Mouse (Mus musculus) neural tube, embryonic 11.5 days (tissue): Measurements from ENCODE around the gene Wdr89. TPM values are rescaled to one million over a fixed set of nuclear protein-coding genes. Genes with fewer than 3 reads are reported as not detected.
"Not testable (repeated sequence)": the region's sequence is repeated elsewhere in the genome, so short reads cannot be mapped to it uniquely, and the experiment has no call there.

ENCODE experiments used
- ATAC-seq: fragments of 200-750 bp; cut with Nextera tagmentation; 2 replicates; pipeline ENCODE4 v1.8.0; 2017; ENCODE audit warnings: moderate number of reproducible peaks, mild to moderate bottlenecking, moderate TSS enrichment, moderate library complexity; ENCODE audit not compliant: insufficient read depth, low FRiP score, low TSS enrichment
- DNase-seq: peaks from one replicate; pipeline ENCODE4 v3.0.0-alpha.2; 2015; ENCODE audit warnings: low spot score
- H3K27ac ChIP-seq: fragments of 300-500 bp; sonication (generic); 2 replicates; pipeline ENCODE4 v1.5.1; 2014; ENCODE audit warnings: low read depth, mild to moderate bottlenecking, low read length
- H3K27me3 ChIP-seq: fragments of 300-500 bp; sonication (generic); 2 replicates; pipeline ENCODE4 v1.6.1; 2014; ENCODE audit warnings: mild to moderate bottlenecking, low read length, mixed read lengths; ENCODE audit not compliant: control insufficient read depth, insufficient read depth
- H3K36me3 ChIP-seq: fragments of 300-500 bp; sonication (generic); 2 replicates; pipeline ENCODE4 v1.6.1; 2014; ENCODE audit warnings: mild to moderate bottlenecking, low read length, moderate library complexity, mixed read lengths; ENCODE audit not compliant: control insufficient read depth, insufficient read depth
- H3K4me1 ChIP-seq: fragments of 300-500 bp; sonication (generic); 2 replicates; pipeline ENCODE4 v1.6.1; 2014; ENCODE audit warnings: low read length, mixed read lengths; ENCODE audit not compliant: control insufficient read depth, insufficient read depth
- H3K4me2 ChIP-seq: fragments of 300-500 bp; sonication (generic); 2 replicates; pipeline ENCODE4 v1.6.1; 2014; ENCODE audit warnings: low read depth, mild to moderate bottlenecking, moderate library complexity
- H3K4me3 ChIP-seq: fragments of 300-500 bp; sonication (generic); 2 replicates; pipeline ENCODE4 v1.5.1; 2014; ENCODE audit warnings: low read depth, low read length
- H3K9ac ChIP-seq: fragments of 300-500 bp; sonication (generic); 2 replicates; pipeline ENCODE4 v1.6.1; 2014; ENCODE audit warnings: mild to moderate bottlenecking, low read length
- H3K9me3 ChIP-seq: fragments of 300-500 bp; sonication (generic); 2 replicates; pipeline ENCODE4 v1.6.1; 2016; ENCODE audit warnings: low read length; ENCODE audit not compliant: control insufficient read depth
- WGBS: fragments of 180-500 bp; shearing (Covaris S2); extraction: QIAGEN DNeasy Blood & Tissue Kit; methylation state at CpG from one replicate; pipeline ENCODE4 v1.1.7; 2014; 5-methylcytosine and 5-hydroxymethylcytosine counted together
- polyA plus RNA-seq: library from polyadenylated mRNA; unstranded; fragments of >200 nt; fragmentation: Nextera tagmentation; extraction: Ambion mirVana; gene quantifications from 2 replicates; pipeline ENCODE4 v1.2.1, GENCODE M21; 2014

Gene Wdr89
- polyA plus RNA-seq, 1 experiment from 2014 or later, result 10.4 TPM

GRCm38 (mm10) chr12:75701173-75702083 is 32.1 kb upstream of the Wdr89 start:
- peak; percentile 9; the same call in 1 of the 2 replicates for ATAC-seq
- no peak overlapping the region for H3K4me3 ChIP-seq
- peak; percentile 42 for DNase-seq
- no peaks in the 10 kb centered on the region for H3K27me3 ChIP-seq
- H3K9me3 ChIP-seq, result no peaks in the 10 kb centered on the region
- H3K4me1 ChIP-seq, result no peaks in the 10 kb centered on the region
- no peak overlapping the region for H3K27ac ChIP-seq
- peak overlapping the region; percentile 39 for H3K4me2 ChIP-seq
- no peaks in the 10 kb centered on the region for H3K36me3 ChIP-seq
- 34% methylated on average over 21 of the region's 21 CpGs for WGBS
- H3K9ac ChIP-seq, result peak overlapping the region; percentile 18; the same call in 1 of the 2 replicates

- no peak overlapping the region for H3K4me2 ChIP-seq
- DNase-seq (no peak), ATAC-seq (no peak)
- H3K9me3 ChIP-seq, result no peaks in the 10 kb centered on the region
- no peak overlapping the region for H3K4me3 ChIP-seq
- no peak overlapping the region for H3K9ac ChIP-seq
- no peaks in the 10 kb centered on the region for H3K36me3 ChIP-seq
- WGBS, result 87% methylated on average over 3 of the region's 3 CpGs
- H3K27ac ChIP-seq, result no peak overlapping the region
- H3K4me1 ChIP-seq, result no peaks in the 10 kb centered on the region
- H3K27me3 ChIP-seq, result no peaks in the 10 kb centered on the region
Measured at GRCm38 (mm10) chr12:75698692-75699091, 29.4 kb upstream of the Wdr89 start.

- H3K9ac ChIP-seq, H3K27ac ChIP-seq, H3K27me3 ChIP-seq, ATAC-seq, H3K9me3 ChIP-seq, H3K4me2 ChIP-seq, H3K4me3 ChIP-seq, H3K4me1 ChIP-seq, H3K36me3 ChIP-seq, DNase-seq: not testable (repeated sequence)
- WGBS, result 95% methylated on average over 1 of the region's 1 CpGs
Measured at GRCm38 (mm10) chr12:75695845-75696244, 26.5 kb upstream of the Wdr89 start.

GRCm38 (mm10) chr12:75689003-75689402 is 19.7 kb upstream of the Wdr89 start:
- H3K27me3 ChIP-seq, result no peaks in the 10 kb centered on the region
- H3K4me2 ChIP-seq, result no peak overlapping the region
- no peak overlapping the region for H3K27ac ChIP-seq
- no peaks in the 10 kb centered on the region for H3K4me1 ChIP-seq
- 88% methylated on average over 2 of the region's 2 CpGs for WGBS
- no peaks in the 10 kb centered on the region for H3K9me3 ChIP-seq
- no peak overlapping the region for H3K4me3 ChIP-seq
- no peaks in the 10 kb centered on the region for H3K36me3 ChIP-seq
- no peak overlapping the region for H3K9ac ChIP-seq
- DNase-seq (no peak), ATAC-seq (no peak)

GRCm38 (mm10) chr12:75687314-75687713 is 18.0 kb upstream of the Wdr89 start:
- ATAC-seq, result no peak
- Histone ChIP-seq H3K4me1 (no peaks in the 10 kb centered on the region), H3K9me3 (no peaks in the 10 kb centered on the region), H3K4me2 (no peak overlapping the region), H3K27me3 (no peaks in the 10 kb centered on the region), H3K9ac (no peak overlapping the region), H3K4me3 (no peak overlapping the region), H3K36me3 (no peaks in the 10 kb centered on the region), H3K27ac (no peak overlapping the region)
- WGBS, result 80% methylated on average over 4 of the region's 4 CpGs
- DNase-seq, result no peak

GRCm38 (mm10) chr12:75684026-75684425 is 14.7 kb upstream of the Wdr89 start:
- not testable (repeated sequence) for H3K9ac ChIP-seq, H3K4me2 ChIP-seq, H3K4me1 ChIP-seq, H3K36me3 ChIP-seq, ATAC-seq, H3K4me3 ChIP-seq, H3K27me3 ChIP-seq, DNase-seq, H3K9me3 ChIP-seq, H3K27ac ChIP-seq
- 85% methylated on average over 4 of the region's 4 CpGs for WGBS

GRCm38 (mm10) chr12:75683598-75683997 is 14.3 kb upstream of the Wdr89 start:
- Histone ChIP-seq H3K4me3 (no peak overlapping the region), H3K4me1 (no peaks in the 10 kb centered on the region), H3K9ac (no peak overlapping the region), H3K36me3 (no peaks in the 10 kb centered on the region), H3K27ac (no peak overlapping the region), H3K4me2 (no peak overlapping the region), H3K9me3 (no peaks in the 10 kb centered on the region), H3K27me3 (no peaks in the 10 kb centered on the region)
- ATAC-seq, result no peak
- 91% methylated on average over 4 of the region's 4 CpGs for WGBS
- DNase-seq, result no peak

GRCm38 (mm10) chr12:75682842-75683241 is 13.5 kb upstream of the Wdr89 start:
- Histone ChIP-seq H3K27me3 (no peaks in the 10 kb centered on the region), H3K4me1 (no peaks in the 10 kb centered on the region), H3K36me3 (no peaks in the 10 kb centered on the region), H3K9me3 (no peaks in the 10 kb centered on the region), H3K27ac (no peak overlapping the region), H3K4me2 (no peak overlapping the region), H3K9ac (no peak overlapping the region), H3K4me3 (no peak overlapping the region)
- 77% methylated on average over 2 of the region's 2 CpGs for WGBS
- no peak for DNase-seq
- ATAC-seq, result no peak

GRCm38 (mm10) chr12:75681101-75681500 is 11.8 kb upstream of the Wdr89 start:
- H3K36me3 ChIP-seq, result no peaks in the 10 kb centered on the region
- 84% methylated on average over 4 of the region's 4 CpGs for WGBS

More at GRCm38 (mm10) chr12:75681101-75681500, 11.8 kb upstream of the Wdr89 start:
- Histone ChIP-seq H3K9ac (no peak overlapping the region), H3K27ac (no peak overlapping the region), H3K4me2 (no peak overlapping the region), H3K4me3 (no peak overlapping the region), H3K27me3 (no peaks in the 10 kb centered on the region), H3K9me3 (no peaks in the 10 kb centered on the region), H3K4me1 (no peaks in the 10 kb centered on the region)
- ATAC-seq, result no peak
- DNase-seq, result no peak
